Mouse (Mus musculus): ENCODE results near the gene St6galnac6.

Gene St6galnac6

GRCm38 (mm10) chr2:32640550-32641051 lies 41.1 kb downstream of the St6galnac6 start:
- DNase-seq (ENCODE audit: low spot score): no peak

DNA sequence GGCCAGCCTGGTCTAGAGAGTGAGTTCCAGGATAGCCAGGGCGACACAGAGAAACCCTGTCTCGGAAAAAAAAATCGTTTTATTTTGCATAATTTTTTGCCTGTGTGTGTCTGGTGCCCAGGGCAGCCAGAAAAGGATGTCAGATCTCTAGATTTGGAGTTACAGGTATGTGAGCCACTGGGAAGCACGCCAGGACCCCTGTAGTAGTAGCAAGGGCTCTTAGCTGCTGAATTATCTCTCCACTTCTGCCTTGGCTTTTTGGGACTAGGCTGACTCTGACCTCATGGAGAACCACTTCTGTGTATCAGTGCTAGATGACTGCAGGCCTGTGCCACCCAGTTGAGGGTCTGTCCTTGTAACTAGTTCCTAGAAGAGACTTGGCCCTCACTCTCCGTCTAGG lies 42.3 kb downstream of the St6galnac6 start:
- no peak for DNase-seq (ENCODE audit: low spot score)

- no peak for DNase-seq (ENCODE audit: low spot score)
Observed at GRCm38 (mm10) chr2:32642813-32643212, 43.3 kb downstream of the St6galnac6 start.

GRCm38 (mm10) chr2:32644083-32644482 lies 44.6 kb downstream of the St6galnac6 start:
- no peak for DNase-seq (ENCODE audit: low spot score)

DNA sequence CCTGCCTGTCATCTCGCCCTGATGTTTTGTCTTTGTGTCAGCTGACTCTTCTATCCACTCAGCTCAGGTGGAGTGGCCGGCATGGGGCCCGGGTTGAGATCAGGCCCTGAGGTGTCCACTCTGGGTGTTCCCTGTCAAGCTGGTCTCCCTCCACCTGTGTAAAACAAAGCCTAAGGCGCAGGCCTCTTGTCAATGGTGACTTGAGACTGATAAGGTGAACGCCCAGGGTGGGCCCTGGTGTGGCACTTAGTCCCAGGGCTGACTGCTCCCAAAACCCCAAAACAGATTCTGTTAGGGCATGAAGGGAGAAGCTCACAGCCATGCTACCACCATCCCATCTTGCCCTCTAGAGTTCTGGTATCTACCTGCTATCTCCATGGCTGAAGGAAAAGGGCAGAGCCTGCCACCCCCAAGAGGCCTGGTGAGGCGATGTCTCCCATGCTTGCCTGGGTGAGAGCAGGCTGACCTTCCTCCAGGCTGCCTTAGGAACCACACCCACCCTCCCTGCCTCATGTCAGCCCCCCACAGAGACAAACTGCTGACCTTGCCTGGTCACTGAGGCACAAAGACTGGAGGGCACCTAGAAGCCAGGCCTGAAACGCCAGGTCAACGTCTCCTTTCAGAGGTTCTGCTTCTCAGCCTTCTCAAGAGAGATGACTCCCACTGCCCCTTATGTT lies 45.4 kb downstream of the St6galnac6 start:
- no peak for DNase-seq (ENCODE audit: low spot score)

DNA sequence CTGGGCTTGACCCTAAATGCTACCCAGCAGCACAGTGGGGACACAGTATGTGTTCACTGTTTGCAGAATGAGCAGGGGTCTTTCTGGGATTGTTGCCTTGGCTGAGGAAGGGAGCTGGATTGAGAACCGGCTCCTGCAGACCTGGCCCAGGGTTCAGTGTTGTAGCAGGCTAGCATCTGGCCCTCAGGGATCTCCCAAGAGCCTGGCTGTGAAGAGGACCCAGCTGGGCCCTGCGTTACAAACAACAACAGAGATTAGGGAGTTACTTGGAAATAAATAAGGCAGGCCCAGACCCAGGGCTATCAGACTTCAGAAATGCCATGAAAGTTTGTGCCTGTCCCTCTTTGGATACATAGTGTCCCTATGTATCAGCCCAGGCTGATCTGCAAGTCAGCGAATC lies 46.1 kb downstream of the St6galnac6 start:
- no peak for DNase-seq (ENCODE audit: low spot score)

DNA sequence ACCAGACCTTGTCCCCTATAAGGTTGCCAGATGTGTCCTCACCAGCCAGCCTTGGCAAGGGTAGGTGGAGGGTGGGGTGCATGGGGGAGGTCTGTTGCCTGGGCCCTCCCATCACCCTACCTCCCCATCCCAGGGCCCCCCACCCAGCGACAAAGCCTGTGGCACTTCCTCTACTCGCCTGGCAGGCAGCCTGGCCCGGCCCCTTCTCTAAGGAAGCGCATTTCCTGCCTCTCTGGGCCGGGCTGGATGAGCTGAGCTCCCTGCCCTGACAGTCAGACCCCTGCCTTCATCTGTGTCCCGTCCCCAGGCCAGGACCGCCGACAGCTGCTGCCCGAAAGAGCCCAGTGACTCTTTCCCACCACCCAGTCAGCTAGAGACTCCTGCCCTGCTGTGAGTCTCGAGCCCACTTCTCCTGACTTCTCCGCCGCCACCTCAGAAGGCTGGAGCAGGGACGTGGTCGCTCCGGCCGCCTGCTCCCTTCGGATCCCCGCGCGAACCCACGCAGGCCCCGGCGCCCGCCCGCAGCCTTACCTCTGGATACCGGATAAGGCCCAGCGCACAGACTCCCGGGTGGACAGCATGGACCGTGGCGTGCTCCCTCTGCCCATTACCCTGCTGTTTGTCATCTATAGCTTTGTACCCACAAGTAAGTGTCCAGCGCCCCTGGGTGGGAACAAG lies 47.0 kb downstream of the St6galnac6 start, which contains the start of gene Eng:
Gene Eng, plus strand, starts transcription at position 217 of the 678 bp plus-strand sequence.
- no peak for DNase-seq (ENCODE audit: low spot score)

DNA sequence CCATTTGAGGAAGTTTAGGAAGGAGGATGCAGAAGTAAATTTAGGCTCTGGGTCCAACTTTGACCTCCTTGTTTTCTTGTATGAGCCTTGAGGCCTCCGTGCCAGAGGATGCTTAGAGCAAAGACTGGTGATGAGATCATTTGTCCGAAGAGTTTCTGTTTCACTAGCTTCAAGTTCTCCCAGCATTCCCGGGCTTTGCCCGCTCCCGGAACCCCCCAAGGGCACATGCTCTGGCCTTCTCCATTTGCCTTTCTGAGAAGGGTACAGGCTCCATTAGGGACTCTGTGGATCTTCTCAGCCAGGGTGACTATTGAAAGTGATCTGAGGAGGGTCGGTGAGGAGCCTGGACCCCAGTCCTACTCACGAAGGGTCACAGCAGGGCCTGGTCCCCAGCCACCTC lies 47.9 kb downstream of the St6galnac6 start:
- no peak for DNase-seq (ENCODE audit: low spot score)

- no peak for DNase-seq (ENCODE audit: low spot score)
Observed at GRCm38 (mm10) chr2:32653764-32654163, 54.3 kb downstream of the St6galnac6 start.

DNA sequence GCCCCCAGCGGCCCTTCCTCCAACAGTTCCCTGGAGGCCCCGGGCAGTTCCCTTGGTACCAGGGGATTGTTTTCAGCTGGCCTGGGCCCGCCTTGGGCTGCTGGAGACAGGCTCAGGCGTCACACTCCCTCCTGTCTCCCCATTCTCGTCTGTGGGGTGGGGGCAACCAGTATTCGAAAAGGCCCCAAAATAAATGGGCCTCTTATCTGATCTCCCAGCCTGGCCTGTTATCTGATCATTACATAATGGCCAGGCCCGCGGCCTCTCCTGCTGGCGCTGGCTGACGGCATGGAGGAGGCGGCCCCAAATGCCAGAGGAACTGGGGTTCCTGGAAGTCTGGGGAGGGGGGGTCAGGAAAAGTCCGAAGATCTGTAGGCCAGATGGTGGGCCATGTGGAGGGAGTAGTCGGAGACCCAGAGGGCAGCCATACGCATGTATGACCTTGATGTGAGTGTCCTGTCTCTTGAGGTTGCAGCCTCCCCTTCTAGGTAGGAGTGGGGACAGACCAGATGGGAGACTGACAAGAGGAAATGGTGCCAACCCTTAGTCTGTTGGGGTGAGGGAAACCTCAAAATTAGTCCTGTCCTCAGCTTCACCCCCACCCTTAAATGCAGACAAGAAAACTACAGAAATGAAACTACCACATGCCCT lies 55.4 kb downstream of the St6galnac6 start:
- DNase-seq (ENCODE audit: low spot score): no peak

DNA sequence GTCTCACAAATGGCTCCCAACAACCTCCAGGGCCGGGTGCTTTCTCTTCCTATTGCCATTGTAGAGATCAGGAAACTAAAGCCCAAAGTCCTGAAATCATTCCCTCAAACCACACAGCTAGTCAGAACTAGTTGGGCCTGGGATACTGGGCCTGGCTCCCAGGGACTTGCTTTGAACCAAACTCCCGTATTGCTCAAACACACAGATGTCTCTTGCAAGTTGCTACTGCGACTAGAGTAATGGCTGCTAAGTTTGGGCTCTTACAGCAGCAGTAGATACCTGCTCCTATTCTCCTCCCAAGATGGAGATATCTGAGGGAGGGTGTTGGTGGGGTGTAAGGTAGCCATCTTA lies 55.9 kb downstream of the St6galnac6 start:
- no peak for DNase-seq (ENCODE audit: low spot score)

GRCm38 (mm10) chr2:32655826-32656225 lies 56.3 kb downstream of the St6galnac6 start:
- DNase-seq (ENCODE audit: low spot score): no peak

DNA sequence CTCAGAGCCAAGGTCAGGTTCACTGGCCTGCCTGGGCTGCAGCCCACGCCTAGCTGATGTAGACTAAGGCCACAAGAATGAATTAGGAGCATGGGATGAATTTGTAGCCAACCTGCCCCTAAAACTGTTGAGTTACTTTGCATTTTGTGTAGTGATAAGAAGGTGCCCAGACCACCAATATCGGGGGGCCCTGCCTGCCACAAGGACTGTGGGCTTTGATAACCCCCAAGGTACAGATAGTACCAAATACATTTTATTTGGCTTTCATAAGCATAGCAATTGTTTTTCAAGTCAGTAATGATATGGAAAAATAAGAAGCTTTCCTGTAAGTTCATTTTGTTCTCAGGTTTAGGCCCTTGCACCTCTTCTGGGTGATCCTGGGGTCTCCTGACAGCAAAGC lies 59.4 kb downstream of the St6galnac6 start:
- DNase-seq (ENCODE audit: low spot score): no peak

DNA sequence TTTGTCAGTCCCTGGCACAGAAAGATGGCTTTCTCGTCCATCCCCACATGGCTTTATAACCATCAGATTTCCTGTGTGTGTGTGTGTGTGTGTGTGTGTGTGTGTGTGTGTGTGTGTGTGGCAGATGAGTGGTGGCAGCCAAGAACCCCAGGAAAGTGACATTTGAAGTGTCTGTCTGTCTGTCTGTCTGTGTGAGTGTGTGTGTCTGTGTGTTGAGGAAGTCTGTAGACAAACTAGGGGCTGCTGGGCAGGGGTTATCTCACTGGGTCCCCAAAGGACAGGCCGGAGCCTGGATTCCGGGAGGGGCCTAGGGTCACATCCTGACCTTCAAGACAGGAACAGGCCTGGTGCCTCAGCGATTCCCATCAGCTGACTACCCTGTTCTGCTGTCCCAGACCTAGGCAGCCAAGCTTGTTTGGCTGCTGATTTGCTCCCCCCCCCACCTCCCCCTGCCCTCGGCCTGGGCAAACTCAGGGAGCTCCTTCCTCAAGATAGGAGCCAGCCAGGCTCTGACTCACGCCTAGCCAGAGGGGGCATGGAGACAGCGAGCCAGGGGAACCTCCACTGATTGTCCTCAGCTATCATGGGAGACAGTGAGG lies 62.1 kb downstream of the St6galnac6 start:
- no peak for DNase-seq (ENCODE audit: low spot score)

- no peak for DNase-seq (ENCODE audit: low spot score)
Observed at GRCm38 (mm10) chr2:32662291-32662690, 62.8 kb downstream of the St6galnac6 start.

DNA sequence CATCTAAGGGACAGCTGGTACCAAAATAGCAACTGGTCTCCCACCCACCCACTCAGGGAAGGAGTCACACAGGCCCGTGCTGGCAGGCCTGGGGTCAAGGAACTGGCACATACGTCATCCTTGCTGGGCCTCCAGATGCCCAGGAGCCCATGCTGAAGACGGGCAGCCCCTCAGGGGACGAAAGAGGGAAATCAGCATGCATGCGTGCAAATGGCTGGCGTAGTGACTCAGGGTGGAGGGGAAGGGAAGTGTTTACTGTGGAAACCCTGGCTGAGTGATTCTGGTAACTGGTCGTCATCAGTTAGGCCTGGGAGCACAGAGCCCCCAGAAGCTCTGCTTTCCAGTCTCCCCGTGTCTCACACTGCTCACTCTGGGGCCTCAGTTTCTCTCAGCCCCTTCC lies 65.8 kb downstream of the St6galnac6 start:
- no peak for DNase-seq (ENCODE audit: low spot score)

- no peak for DNase-seq (ENCODE audit: low spot score)
Observed at GRCm38 (mm10) chr2:32665853-32666252, 66.3 kb downstream of the St6galnac6 start.

GRCm38 (mm10) chr2:32667775-32668174 lies 68.3 kb downstream of the St6galnac6 start:
- DNase-seq (ENCODE audit: low spot score): no peak

DNA sequence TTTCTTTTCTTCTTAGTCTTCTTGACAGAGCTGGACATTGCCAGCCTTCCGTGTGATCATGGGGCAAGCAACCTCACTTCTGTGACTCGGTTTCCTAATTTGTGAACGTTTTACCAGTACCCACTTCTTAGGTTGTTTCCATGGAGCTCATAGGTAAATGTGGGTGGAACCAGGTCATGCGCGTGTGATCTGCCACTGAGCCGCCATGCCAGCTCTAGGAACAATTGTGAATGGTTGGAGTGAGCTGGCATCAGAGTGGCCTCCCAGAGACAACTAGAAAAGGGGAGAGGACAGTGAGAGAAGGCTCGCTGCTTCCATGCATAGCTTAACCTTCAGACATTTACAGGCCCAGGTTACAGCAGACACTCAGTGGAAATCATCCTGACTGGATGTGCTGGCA lies 68.7 kb downstream of the St6galnac6 start:
- no peak for DNase-seq (ENCODE audit: low spot score)

DNA sequence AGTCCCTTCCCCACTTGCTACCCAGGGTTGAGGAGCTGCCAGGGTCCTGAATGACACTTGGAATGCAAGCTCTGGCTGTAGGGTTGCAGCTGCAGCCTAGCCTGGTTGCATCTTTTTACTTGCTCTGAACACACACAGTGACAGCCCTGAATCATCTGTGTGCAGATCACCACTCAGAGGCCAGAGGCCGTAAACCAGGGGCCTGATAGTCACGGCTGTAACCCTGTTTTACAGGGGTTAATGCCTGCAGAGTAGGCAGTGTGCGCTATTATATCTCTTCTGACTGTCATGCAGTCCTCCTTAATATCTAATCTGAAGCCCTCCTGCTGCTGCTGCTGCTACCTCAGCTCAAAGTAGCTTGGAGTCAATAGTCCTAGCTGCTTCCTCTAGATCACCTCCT lies 70.4 kb downstream of the St6galnac6 start:
- no peak for DNase-seq (ENCODE audit: low spot score)

All from layer of hippocampus, adult 11-12 months (tissue).